Mouse (Mus musculus) spleen, postnatal 4 days (tissue): Measurements from ENCODE around the gene Hlcs.

Source experiments
- DNase-seq, 2 experiments: peaks; one replicate each; pipeline ENCODE4 v3.0.0; 2022; ENCODE audit warnings: low spot score in 2 of 2

The Hlcs gene

DNA sequence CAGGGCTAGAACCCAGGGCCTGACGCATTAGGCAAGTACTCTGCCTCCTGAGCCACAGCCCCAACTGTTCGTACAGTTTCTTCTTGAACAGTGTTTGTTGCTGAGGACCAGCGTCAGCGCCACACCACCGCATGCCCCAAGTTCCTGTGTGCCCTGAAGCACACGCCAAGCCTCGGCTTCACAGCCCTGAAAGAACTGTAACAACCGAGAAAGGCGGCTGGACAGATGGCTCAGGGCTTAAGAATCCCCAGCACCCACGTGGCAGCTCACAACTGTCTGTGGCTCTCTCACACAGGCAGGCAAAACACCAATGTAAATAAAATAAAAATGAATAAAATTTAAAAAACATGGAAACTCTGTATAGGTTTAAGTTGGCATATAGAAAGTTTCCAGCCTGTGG is 104.5 kb downstream of the Hlcs start:
- DNase-seq, result no peak

DNA sequence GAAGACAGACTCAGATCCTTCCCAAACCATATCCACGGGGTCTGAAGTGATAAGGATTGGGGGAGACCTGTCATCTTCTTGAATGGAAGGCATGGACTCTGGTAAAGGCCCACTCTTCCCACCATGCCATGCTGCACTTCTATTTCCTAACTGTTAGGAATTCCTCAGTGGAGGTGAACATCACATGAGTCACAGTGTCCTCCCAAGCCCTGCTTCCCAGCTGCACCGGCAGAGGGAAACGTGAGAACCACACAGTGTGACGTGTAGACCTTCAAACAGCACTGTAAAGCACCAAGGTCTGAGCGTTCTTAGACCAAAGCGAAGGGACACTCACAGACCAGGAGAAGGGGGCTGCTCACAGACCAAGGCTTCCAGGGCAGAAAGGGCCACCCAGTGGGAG is 105.2 kb downstream of the Hlcs start:
- no peak for DNase-seq

DNA sequence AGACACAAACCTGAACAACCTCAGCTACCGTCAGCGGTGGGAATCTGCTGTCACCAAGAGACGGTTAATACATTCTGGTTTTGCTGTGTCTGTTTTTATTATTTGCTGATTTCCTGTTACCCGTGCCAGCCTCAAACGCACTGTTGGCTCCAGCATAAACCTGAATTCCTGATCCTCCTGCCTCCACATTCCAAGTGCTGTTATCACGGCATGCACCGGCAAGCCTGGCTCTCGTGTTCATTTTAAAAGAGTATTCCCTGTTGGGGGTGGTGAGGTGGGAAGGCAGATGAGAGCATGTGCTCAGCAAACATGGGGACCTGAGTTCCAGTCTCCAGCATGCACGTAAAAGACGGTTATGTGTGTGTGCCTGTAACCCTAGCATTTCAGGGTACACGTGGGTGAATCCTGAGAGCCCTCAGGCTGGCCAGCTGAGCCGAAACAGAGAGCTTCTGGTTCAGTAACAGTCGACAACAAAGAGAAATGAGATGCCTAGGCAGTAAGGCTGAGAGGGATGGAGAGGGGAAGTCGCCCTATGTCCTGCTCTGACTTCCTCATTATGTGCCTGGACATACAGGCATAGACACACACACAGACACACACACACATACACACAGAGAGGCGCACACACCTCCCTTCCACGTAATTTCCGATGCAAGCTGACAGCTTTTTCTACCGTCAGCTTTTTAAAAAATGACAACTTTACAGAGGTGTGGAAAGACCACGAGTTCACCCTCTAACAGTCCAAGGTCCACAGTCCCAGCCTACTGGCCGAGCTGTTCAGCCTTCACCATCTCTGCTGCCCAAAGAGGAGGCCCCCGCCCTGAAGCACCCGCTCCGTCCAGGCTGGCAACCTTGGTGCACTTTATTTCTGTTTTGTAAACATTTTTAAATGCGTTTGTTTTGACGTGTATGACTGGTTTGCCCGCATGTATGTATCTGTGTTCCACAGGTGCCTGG is 107.6 kb downstream of the Hlcs start:
- DNase-seq, result no peak

DNA sequence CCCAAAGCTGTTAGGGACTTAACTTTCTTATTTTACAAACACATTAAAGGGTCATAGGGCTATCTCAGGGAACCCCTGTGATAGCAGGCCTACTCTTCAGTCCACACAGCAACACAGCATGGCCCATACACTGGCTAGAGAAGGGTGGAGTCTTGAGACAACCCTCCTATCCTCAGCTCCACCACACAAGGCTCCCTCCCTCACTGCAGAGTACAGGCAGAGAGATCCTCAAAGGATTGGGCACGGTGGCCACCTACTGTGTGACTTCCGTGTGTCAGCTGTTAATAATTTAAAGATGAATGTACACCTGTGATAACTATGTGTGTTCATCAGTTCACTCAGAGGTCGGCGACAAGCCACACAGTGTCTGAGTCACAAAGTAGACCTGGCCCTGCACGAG is 112.0 kb downstream of the Hlcs start:
- DNase-seq, result no peak

DNA sequence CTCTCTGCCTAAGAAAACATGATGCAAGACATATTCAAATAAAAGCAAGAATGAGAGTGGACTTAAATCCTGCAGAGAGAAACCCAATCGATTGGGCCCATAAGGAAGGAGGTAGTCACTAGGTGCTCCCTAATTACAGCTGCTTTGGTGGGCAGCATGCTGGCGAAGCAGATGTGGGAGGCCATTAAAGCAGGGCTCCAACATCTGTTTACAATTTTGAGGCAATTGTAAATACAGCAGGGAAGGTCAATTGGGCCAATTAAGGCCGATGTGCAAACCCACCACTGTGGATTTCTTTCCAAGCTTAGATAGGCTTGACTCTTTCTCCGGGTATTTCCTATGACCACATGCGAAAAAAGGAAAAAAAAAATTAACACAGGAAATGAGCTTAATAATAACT is 117.5 kb downstream of the Hlcs start:
- DNase-seq, result no peak

DNA sequence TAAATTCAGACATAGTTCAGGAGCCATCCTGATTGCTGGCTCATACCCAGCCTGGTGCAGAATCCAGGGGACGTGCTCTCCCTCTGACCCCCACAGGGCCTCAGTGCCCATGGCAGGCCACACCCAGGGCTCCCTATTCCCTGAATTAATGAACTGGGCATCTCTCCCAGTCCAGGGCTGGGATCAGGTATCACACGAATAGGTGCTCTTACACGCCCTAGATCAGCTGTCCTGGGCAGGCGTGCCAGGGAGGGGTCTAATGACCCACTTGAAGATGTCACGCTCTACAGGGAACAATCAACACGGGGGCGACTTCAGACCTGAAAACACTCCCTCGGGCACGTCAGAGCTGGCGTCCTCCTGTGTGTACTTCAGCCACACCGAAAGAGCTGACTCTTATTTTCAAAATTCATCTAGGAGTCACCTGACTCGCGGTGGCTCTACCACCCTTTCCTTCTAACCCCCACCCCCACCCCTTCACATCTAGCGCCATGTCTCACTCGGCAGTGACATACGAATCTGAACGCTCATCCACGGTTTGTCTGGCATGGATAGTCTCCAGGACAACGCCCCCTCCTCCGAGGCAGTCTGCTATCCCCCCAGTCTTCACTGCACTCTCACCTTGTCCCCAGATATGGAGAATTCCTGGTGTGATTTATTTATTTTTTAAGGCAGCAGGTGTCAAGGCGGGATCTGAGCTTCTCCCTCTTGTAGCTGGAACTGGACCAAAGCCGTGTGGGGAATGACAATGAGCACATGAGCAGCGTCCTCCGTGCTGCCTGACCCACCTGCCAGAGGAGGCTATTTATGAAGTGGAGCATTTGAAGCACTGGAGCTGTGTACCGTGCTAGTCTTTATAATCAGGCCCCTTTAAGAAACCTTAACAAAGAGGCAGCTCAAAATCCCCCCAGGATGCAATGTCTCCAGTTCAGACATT is 121.7 kb downstream of the Hlcs start:
- DNase-seq, result no peak

DNA sequence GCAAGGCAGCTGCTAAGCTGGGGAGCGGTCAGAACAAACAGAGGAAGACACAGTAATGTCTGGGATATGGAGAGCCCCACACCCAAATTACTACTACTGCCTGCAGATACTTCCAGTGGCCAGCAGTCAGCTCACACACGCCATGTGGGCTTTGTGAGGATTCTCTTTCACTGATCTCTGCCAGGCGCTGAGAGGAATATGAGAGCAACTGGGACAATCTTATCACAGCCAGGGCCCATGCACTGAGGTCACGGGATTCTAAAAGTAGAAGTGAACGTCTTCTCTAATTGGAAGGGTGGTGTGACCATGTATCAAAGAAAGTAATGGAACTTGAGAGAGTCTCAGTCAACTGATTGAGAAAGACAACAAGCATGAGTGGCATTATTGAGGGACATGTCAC is 123.1 kb downstream of the Hlcs start:
- no peak for DNase-seq

DNA sequence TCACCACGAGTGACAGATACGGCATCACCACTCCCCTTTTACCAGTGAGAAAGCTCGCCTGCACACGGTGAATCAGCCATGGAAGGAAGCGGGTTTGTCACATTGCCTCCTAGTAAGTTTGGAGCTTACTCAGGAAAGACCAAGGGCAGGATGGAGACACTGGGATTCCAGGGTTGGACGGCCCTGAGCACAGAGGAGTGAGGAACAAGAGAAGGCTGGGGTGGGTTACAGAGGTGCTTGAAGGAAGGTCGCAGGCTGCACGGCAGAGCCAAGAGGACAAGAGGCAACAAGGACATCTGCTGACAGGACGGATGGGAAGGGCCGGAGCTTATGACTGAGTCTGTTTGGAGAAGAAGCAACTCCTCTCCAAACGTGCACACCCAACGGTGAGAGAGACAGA is 126.8 kb downstream of the Hlcs start:
- DNase-seq, result no peak

DNA sequence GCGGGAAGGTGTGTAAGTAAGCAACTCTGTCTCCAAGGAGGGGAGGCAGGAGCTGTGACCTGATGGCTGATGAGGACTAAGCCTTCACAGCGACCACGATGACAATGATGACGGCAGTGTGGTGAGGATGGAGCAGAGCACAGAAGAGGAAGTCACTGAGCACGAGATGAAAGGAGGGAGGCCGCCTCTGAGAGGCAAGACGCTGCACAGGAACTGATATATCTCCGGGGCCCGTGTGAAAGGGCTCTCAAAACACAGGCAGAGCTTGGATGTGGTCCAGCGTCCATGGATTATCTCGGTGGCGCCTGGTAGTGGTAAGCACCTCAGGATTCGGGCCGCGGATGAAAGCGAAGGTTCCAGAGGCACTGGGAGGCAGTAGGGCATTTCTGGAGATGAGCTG is 127.9 kb downstream of the Hlcs start:
- peak in 1 of 2 experiments; percentile 30 for DNase-seq

DNA sequence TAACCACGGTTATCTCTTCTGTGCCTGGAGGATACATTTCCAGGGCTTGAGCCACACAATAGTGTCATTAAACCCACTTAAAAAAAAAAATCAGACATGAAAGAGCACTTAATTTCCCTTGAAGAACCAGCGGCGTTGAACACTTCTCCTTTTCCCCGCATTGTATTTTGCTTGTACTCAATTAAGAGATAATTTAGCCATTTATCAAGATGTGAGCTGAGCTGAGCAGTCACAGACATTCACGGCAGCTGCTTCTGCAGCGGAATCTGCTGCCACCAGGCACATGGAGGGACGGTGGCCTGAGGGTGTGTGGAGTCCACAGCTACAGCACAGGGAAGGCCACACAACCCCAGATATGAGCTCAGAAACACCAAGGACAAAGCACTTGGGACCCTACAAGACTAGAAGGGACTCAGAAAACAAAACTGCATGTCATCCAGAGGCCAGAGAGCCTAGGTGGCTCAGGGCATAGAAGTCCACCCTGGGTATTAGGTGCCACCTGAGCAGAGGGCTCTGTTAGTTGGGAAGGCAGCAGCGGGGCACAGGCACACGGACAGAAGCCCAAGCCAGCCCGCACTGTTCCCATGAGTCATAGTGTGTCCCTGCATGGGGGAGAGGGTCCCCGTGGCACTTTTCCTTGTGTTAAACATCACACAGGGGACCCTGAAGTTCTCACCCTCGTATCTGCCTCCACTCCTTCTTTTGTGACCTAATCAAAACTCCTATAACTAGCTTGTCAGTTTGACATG is 133.1 kb downstream of the Hlcs start:
- no peak for DNase-seq

DNA sequence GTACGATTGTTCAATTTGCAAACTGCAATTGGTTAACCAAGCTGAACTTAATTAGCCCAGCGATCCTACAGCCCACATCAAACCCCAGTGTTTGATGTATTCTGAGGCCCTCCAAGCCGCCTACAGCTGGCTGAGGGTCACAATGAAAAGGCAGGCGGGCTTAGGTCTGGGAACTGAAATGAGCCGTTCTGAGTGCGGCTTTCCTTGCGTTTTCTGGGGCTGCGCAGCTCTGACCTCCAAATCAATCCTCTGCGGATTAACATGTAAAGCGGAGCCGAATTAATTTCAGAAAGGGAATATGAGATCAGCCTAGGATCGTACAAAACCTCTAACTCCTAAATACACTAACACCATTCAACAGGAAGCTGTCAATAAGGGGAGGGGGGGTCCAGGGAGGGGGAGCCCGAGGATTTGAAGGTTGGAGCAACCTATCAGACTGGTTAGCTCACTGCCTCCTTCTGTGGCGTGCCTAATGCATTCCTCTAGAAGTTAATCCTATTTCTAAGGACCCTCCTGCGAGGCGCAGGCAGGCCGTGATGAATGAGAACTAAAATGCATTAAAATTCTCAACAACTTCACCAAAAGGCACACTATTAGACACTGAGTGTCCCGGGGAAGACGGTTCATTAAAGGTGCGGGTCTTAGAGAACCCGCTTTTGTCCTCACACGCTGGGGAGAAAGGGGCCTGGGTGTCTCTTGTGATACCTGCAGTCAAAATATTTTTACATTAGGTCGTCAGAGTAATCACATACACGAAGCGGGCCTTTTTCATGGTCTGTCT is 133.8 kb downstream of the Hlcs start:
- DNase-seq, result no peak

DNA sequence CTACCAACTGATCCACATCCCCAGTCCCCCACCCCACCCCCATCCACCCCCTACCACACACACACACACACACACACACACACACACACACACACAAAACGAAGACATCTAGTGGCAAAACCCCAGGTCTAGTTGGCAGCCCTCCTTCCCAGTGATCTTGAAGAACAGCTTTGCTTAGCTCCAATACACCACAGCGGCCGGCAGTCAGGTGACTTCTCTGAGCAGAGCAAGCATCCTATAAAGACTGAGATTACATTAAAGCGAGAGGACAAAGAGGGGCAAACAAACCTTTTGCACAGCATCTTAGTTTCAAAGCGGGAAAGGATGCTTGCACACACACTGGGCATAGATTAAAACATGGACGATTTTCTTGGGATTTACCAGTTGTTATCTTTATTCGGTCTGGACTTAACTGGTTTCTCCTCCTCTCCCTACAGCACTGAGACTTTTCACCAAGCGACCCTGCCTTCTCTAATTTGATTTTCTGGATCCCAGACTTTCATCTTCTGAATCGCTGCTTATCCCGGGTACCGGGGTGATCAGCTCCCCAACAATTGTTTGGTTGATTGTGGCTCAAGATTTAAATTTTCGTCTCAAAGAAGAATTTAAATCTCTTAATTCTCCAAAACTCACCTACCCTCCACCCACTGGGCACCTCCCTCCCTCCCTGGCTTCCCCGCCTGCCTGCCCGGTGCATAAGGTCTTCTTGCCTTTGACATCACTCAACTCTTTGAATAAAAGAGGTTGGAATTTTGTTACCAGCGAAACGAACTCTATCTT is 134.7 kb downstream of the Hlcs start:
- no peak for DNase-seq

DNA sequence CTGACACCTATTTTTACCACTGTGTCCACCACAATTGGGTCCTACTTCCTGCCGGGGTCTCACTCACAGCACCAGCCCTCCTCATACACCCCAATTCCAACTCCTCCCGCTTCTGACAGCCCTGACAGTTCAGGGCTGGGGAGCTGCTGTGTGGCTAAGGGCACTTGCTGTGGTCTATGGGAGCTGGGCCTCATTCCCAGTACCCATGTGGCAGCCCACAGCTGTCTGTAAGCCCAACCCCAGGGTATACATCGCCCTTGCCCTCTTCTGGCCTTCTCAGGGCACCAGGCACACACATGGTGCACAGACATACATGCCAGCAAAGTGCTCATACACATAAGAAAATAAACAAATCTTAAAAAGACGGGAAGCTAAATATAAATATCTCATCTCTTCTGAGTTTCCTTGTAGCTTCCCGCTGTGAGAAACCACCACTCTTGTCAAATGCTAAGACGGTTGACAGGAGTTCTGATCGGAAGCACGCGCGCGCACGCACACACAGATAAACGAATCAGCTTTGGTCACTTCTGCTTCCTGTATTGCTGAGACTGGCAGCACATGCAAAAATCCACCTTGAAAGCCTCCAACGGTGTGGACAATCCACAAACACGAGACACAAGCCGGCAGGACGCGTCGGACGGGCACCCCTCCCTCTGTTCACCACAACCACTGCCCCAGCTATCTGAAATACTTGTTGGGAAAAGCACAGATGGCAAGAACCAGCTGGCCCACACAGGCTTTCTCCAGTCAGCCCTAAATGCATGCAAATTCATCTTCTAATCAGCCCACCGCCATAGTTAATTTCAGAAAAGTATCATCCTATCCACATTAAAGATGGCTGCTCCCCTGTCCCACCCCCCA is 136.1 kb downstream of the Hlcs start:
- DNase-seq, result no peak

DNA sequence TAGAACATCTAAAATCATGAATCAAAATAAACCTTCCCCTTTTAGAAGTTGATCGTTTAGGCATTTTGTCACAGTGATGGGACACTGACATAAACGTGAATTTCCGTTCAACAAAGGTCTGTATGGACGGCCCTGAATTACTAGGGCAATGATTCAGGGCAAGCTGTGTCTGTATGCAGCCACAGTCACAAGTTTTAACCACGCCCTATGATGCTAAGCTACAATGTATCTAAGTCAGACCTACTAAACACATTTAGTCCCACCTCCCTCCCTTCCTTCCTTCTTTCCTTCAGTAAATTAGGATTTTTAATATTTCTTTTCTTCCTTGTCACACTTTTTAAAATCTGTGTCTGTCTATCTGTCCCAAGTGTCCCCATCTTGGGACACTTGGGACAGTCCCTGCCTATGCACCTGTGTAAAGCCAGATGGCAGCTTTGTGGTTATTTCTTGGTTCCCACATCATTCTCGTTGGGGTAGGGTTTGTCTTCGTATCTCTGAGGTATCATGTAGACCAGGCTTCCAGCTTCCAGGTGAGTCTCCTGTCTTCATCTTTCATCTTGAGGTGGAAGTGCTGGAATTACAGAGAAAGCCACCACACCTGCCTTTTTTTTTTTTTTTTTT is 137.9 kb downstream of the Hlcs start:
- no peak for DNase-seq

DNA sequence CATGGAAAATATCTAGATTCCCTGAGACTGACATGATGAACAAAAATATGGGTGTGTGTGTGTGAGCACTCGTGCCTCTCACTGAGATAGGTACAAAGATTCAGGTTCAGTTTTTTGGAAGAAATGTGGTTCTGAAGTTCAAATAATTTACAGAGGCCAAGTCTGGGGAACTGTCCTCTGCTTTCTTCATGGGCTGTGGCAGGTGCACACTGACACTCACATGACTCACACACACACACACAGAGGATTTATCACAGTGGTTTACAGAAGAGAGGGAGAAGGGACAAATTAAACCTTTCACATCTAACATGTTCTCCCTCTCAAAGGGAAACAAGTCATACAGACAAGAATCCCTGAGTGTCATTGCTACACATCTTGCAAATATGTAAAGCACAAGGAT is 140.0 kb downstream of the Hlcs start:
- DNase-seq, result no peak

DNA sequence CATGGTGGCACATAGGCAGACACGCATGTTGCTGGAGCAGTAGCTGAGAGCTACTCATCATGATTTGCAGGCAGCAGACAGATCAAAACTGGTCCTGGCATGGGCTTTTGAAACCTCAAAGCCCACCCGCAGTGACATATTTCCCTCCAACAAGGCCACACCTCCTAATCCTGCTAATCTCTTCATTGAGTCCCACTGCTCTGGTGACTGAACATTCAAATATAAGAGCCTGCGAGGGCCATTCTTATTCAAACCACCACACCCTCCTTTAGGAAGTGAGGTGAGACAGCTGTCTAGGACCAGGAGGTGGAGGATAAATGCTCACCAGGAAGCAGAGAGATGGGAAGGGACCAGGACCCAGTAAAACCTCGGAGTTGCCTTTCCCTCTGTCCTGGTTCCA is 143.2 kb downstream of the Hlcs start:
- DNase-seq, result no peak

DNA sequence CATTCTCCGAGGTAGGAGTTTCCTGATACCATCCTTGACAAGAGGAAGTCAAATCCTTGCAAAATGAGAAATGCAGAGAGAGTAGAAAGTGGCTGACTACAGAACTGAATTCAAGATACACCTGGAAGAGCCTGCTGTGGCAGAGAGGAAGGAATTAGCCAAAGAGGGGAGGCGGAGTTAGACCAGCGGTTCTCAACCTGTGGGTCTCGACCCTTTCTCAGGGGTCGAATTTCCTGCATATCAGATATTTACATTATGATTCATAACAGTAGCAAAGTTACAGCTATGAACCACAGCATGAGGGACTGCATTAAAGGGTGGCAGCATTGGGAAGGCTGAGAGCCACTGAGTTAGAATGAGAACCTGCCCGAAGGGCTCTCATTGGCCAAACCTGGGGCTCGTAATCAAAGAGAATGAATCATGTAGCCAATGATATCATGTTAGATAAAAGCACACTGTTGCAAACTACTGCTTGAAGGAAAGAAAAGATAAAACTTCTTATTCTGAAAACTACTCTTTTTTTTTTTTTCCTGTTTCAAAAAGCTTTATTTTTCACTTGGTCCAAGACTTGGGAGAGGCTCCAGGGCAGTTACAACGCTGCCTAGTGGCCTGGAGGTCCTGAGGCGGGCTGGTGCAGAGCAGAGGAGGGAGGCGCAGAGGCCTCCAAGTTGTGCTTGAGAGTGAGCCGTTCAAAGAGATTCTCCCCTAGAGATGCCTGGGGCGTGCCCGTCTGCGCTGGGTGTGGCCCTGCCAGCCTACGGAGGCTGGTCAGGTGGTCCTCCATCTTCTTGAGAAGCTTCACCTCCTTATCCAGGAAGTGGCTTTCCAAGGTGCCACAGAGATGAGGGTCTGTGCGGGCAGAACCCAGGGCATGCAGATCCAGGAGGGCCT is 144.5 kb downstream of the Hlcs start:
- no peak for DNase-seq

DNA sequence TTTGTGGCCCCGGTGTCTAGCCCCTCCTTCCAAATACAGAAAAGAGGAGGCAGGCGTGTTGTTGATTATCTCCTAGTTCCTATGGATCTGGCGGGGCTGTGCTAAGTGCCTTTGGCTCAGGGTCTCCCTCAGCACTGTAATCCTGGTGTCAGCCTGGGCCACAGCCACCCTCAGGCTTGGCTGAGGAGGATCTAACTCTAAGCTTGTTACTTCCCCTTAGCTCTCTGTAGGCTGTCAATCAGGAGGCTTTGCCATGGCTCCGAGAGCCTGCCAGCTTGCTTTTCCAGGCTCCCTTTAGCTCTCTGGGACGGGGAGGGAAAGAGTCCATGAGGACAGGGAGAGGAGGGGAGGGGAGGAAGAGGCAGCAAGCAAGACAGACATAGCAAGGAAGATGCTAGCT is 148.4 kb downstream of the Hlcs start:
- no peak for DNase-seq
